16 mouse cellular contexts compared by ENCODE assay signal in genomic region chr2:63931041-63931440, GRCm38 (mm10).
A peak's percentile ranks its signal among the peaks of the same experiment; 100 is the strongest.
DNase-seq lines count a peak whose midpoint lies in the region; TF ChIP-seq lines count a peak whose summit lies in the region.
"Had no signal": no experiment of that assay in that cellular context is flagged by ENCODE, and none has a peak within 500 bp of the region (broad histone marks: within the 10 kb centered on the region; RNA-seq: fewer than 3 reads in every experiment).

No protein-coding gene starts in this region.

- no peak for TF ChIP-seq CTCF in lung, adult 2 months (IDR thresholded peaks at IDR 0.05; ENCODE audit: insufficient read depth, low read length)

- H3K9ac ChIP-seq in ES-E14 (ENCODE audit: insufficient read depth, low read depth, low read length, poor library complexity, severe bottlenecking), result no peak overlapping the region
- H3K9ac ChIP-seq: embryonic facial prominence, embryonic 12.5 days; forebrain, embryonic 12.5 days had no signal

- H3K27ac ChIP-seq in ES-E14 (ENCODE audit: insufficient read depth, low read depth, low read length, poor library complexity, severe bottlenecking), result no peak overlapping the region
- H3K27ac ChIP-seq: embryonic facial prominence, embryonic 10.5 days; embryonic facial prominence, embryonic 12.5 days; forebrain, embryonic 12.5 days had no signal

- no peaks in the 10 kb centered on the region for H3K36me3 ChIP-seq in ES-E14 (ENCODE audit: control insufficient read depth, insufficient read depth, low read length, poor library complexity, severe bottlenecking)
- H3K36me3 ChIP-seq: embryonic facial prominence, embryonic 10.5 days; embryonic facial prominence, embryonic 12.5 days; forebrain, embryonic 12.5 days had no signal

- WGBS in lung, adult 2 months, result 86% methylated on average over 2 of the region's 2 CpGs

- DNase-seq in ES-CJ7 (ENCODE audit: low read depth, low spot score), result peak; percentile 69
- DNase-seq in ES-E14 (ENCODE audit: low read depth, low spot score), result no peak
- DNase-seq in ZHBTc4 (ENCODE audit: low read depth, low spot score), result peak; percentile 34
- no peak for DNase-seq in lung, adult 2 months
- DNase-seq in urinary bladder, postnatal 36 days (ENCODE audit: low spot score in 2 of 2), result no peak
- DNase-seq: adrenal gland, adult 8-10 months; adrenal gland, postnatal 14 days; adrenal gland, postnatal 36 days; cerebellum, adult 11-12 months; cerebellum, adult 2 months; cerebellum, adult 9-10 months; cerebellum, postnatal 10 days; cerebellum, postnatal 25 days had no signal

- no peaks in the 10 kb centered on the region for H3K4me1 ChIP-seq in ES-E14 (ENCODE audit: control insufficient read depth in 2 of 2, insufficient read depth in 2 of 2, low read length in 2 of 2, poor library complexity in 1 of 2)
- H3K4me1 ChIP-seq in lung, adult 2 months (ENCODE audit: control insufficient read depth, insufficient read depth, low read length), result no peaks in the 10 kb centered on the region
- H3K4me1 ChIP-seq: embryonic facial prominence, embryonic 12.5 days had no signal

- in situ Hi-C loops in ES-E14 (cut with MboI; ENCODE audit: low sequenced_read_pairs in 2 of 2, unreplicated experiment in 2 of 2), result no loop called here

- no peaks in the 10 kb centered on the region for H3K9me3 ChIP-seq in ES-E14 (ENCODE audit: control insufficient read depth, insufficient read depth, low read depth, low read length)
- H3K9me3 ChIP-seq: embryonic facial prominence, embryonic 10.5 days; embryonic facial prominence, embryonic 12.5 days; forebrain, embryonic 12.5 days had no signal

- H3K4me3 ChIP-seq in ES-E14 (ENCODE audit: insufficient read depth in 1 of 2, low read depth in 1 of 2, low read length in 2 of 2, poor library complexity in 1 of 2, severe bottlenecking in 1 of 2), result no peak overlapping the region
- no peak overlapping the region for H3K4me3 ChIP-seq in lung, adult 2 months (replicated peaks; ENCODE audit: extremely low read depth, low read depth, low read length)
- H3K4me3 ChIP-seq: embryonic facial prominence, embryonic 10.5 days; embryonic facial prominence, embryonic 12.5 days; forebrain, embryonic 12.5 days had no signal

- no peak for TF ChIP-seq POLR2A in lung, adult 2 months (IDR thresholded peaks at IDR 0.05; ENCODE audit: borderline replicate concordance, extremely low read depth, low read depth, low read length)

TF ChIP-seq in ES-E14, 5 proteins besides CTCF, POLR2A, EP300 and RAD21:
- TF ChIP-seq ZNF384 (IDR thresholded peaks at IDR 0.05; ENCODE audit: low read depth, low read length) (no peak), HCFC1 (IDR thresholded peaks at IDR 0.05; ENCODE audit: borderline replicate concordance, insufficient read depth, low read length) (peak; percentile 80), ZC3H11A (IDR thresholded peaks at IDR 0.05; ENCODE audit: borderline replicate concordance, low read depth, low read length) (no peak)

Comparison
In these comparisons a context has a peak if more than half of its experiments do, and no peak if none do; other contexts are left out.
1. DNase-seq: peak in ES-CJ7 (single experiment) and ZHBTc4 (single experiment); none in ES-E14 (single experiment), lung, adult 2 months (single experiment) and urinary bladder, postnatal 36 days (0 of 2).